Mouse (Mus musculus) stomach, postnatal 0 days (tissue): ENCODE measurements at regions not wholly inside any gene's neighbourhood (a gene's known extent, or its start where the extent isn't known, plus 50 kb on each side); places are given as distances from the start of the nearest gene placed in this dataset.

Experiments used
- CTCF ChIP-seq: IDR thresholded peaks from 2 replicates; pipeline ENCODE4 v1.5.1; 2016; ENCODE audit warnings: antibody characterized with exemption, low read depth, mild to moderate bottlenecking, moderate library complexity
- EP300 ChIP-seq: optimal IDR thresholded peaks from 2 replicates; pipeline ENCODE3; 2016; ENCODE audit warnings: antibody characterized with exemption

DNA sequence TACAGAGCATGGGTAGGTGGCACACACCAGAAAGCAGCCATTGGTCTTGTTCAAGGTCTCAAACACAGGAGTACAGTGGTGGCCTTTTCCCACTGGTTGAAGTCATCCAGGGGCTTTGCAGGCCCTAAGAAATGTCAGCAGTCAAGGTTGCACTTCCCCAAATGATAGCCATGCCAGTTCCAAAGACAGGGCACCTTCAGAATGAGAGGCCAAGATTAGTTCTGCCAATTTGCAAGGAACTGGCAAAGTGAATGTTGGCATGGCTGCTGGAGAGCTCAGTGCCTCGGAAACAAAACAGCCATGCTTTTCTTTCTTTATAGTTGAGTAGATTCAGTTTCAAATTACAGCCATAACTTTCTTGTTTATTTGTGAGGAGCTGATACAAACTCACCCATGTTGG is 57.7 kb upstream of the Thrb start:
- TF ChIP-seq EP300 (no peak), CTCF (no peak)
